Mouse (Mus musculus): Measurements from ENCODE around the gene Gm20708. TPM values are rescaled to one million over a fixed set of nuclear protein-coding genes. Genes with fewer than 3 reads are reported as not detected.

Gm20708 gene
- polyA plus RNA-seq, 1 experiment from 2014 or later: 0.24 TPM

DNA sequence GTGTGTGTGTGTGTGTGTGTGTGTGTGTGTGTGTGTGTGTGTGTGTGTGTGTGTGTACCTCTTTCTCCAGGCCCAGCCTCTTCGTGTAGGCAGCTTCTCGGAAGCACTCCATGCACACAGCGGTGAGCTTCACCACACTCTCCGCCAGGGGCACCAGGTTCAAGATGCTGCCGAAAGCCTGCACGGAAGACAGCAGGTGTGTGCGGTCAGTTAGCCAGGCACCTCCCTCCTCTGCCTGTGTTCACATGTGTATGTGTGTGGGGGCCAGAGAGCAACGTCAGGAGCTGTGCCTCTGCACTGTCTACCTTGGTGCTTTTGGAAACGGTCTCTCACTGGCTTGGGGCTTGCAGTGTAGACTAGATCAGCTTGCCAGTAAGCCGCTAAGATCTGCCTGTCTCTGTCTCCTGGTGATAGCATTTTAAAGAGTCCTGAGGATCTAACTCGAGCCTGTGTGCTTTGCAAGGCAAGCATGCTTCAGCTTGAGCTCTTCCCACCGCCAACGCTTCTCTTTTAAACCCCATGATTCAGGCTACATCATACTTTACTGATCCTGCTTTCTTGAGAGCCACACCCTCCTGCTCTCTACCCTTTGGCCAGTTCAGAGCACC, 7.0 kb downstream of the Gm20708 start:
- peaks cover 9% of the 10 kb centered on the region; the same call in 1 of the 2 replicates for H3K4me1 ChIP-seq
- no peak overlapping the region for H3K4me3 ChIP-seq
- WGBS: 74% methylated on average over 13 of the region's 13 CpGs
- no peak overlapping the region for H3K27ac ChIP-seq
- no peak overlapping the region for H3K4me2 ChIP-seq
- no peaks in the 10 kb centered on the region for H3K27me3 ChIP-seq
- no peaks in the 10 kb centered on the region for H3K9me3 ChIP-seq
- no peak for ATAC-seq (ENCODE audit: borderline replicate concordance, extremely low read depth, low FRiP score, low TSS enrichment)
- peaks cover 78% of the 10 kb centered on the region for H3K36me3 ChIP-seq
- no peak overlapping the region for H3K9ac ChIP-seq

GRCm38 (mm10) chr11:117819095-117819494, 9.6 kb downstream of the Gm20708 start:
- Histone ChIP-seq H3K4me1 (peaks cover 27% of the 10 kb centered on the region), H3K27ac (no peak overlapping the region)

GRCm38 (mm10) chr11:117820173-117820572, 10.7 kb downstream of the Gm20708 start:
- 89% methylated on average over 7 of the region's 7 CpGs for WGBS
- no peak for ATAC-seq (ENCODE audit: borderline replicate concordance, extremely low read depth, low FRiP score, low TSS enrichment)
- no peaks in the 10 kb centered on the region for H3K9me3 ChIP-seq
- no peak overlapping the region for H3K9ac ChIP-seq
- peaks cover 33% of the 10 kb centered on the region for H3K4me1 ChIP-seq
- no peaks in the 10 kb centered on the region for H3K27me3 ChIP-seq
- H3K4me2 ChIP-seq: no peak overlapping the region
- peaks cover 68% of the 10 kb centered on the region for H3K36me3 ChIP-seq
- H3K27ac ChIP-seq: no peak overlapping the region
- H3K4me3 ChIP-seq: no peak overlapping the region

More at GRCm38 (mm10) chr11:117819095-117819494, 9.6 kb downstream of the Gm20708 start:
- Histone ChIP-seq H3K36me3 (peaks cover 75% of the 10 kb centered on the region), H3K9me3 (no peaks in the 10 kb centered on the region), H3K27me3 (no peaks in the 10 kb centered on the region), H3K4me2 (no peak overlapping the region), H3K4me3 (no peak overlapping the region), H3K9ac (no peak overlapping the region)
- no peak for ATAC-seq (ENCODE audit: borderline replicate concordance, extremely low read depth, low FRiP score, low TSS enrichment)
- WGBS: 82% methylated on average over 8 of the region's 8 CpGs

GRCm38 (mm10) chr11:117821868-117822267, 12.4 kb downstream of the Gm20708 start:
- H3K27ac ChIP-seq: no peak overlapping the region
- peaks cover 44% of the 10 kb centered on the region for H3K4me1 ChIP-seq
- H3K27me3 ChIP-seq: no peaks in the 10 kb centered on the region
- 84% methylated on average over 9 of the region's 9 CpGs for WGBS
- ATAC-seq (ENCODE audit: borderline replicate concordance, extremely low read depth, low FRiP score, low TSS enrichment): no peak
- no peak overlapping the region for H3K4me2 ChIP-seq
- H3K9me3 ChIP-seq: no peaks in the 10 kb centered on the region
- H3K36me3 ChIP-seq: peaks cover 56% of the 10 kb centered on the region
- no peak overlapping the region for H3K4me3 ChIP-seq
- H3K9ac ChIP-seq: no peak overlapping the region

- no peaks in the 10 kb centered on the region for H3K9me3 ChIP-seq
- H3K27me3 ChIP-seq: no peaks in the 10 kb centered on the region
- H3K9ac ChIP-seq: no peak overlapping the region
- ATAC-seq (ENCODE audit: borderline replicate concordance, extremely low read depth, low FRiP score, low TSS enrichment): no peak
- peak overlapping the region; percentile 53; the same call in 1 of the 2 replicates for H3K27ac ChIP-seq
- 44% methylated on average over 7 of the region's 7 CpGs for WGBS
- peaks cover 46% of the 10 kb centered on the region for H3K36me3 ChIP-seq
- no peak overlapping the region for H3K4me3 ChIP-seq
- peak overlapping the region; percentile 23; the same call in 1 of the 2 replicates for H3K4me2 ChIP-seq
- H3K4me1 ChIP-seq: peaks cover 53% of the 10 kb centered on the region
Measured at GRCm38 (mm10) chr11:117822728-117823241, 13.3 kb downstream of the Gm20708 start.

DNA sequence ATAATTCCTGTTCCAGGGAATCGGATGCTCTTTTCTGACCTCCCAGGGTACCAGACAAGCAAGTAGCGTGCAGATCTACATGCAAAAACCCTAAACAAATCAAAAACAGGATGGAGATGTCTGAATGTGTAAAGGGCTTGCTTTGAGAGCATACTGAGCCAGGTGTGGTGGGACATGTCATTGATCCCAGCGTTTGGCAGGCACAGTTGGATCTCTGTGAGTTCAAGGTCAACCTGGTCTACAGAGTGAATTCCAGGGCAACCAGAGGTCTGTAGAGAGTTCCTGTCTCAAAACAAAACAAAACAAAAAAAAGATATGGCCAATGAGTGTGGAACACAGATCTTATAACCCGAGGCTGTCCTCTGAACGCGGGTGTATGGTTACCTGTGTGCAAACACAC, 13.9 kb downstream of the Gm20708 start:
- Histone ChIP-seq H3K4me3 (no peak overlapping the region), H3K9ac (no peak overlapping the region), H3K27me3 (no peaks in the 10 kb centered on the region), H3K4me2 (peak overlapping the region; percentile 90), H3K36me3 (peaks cover 44% of the 10 kb centered on the region), H3K9me3 (no peaks in the 10 kb centered on the region), H3K4me1 (peaks cover 60% of the 10 kb centered on the region), H3K27ac (peak overlapping the region; percentile 53; the same call in 1 of the 2 replicates)
- ATAC-seq (ENCODE audit: borderline replicate concordance, extremely low read depth, low FRiP score, low TSS enrichment): no peak
- whole genome bisulfite sequencing: 85% methylated on average over 6 of the region's 6 CpGs

GRCm38 (mm10) chr11:117824060-117824969, 14.8 kb downstream of the Gm20708 start:
- Histone ChIP-seq H3K4me3 (peak overlapping the region; percentile 65), H3K4me2 (peak overlapping the region; percentile 90), H3K9ac (peak overlapping the region; percentile 73), H3K27ac (peak overlapping the region; percentile 93), H3K27me3 (no peaks in the 10 kb centered on the region), H3K36me3 (peaks cover 38% of the 10 kb centered on the region), H3K4me1 (peaks cover 69% of the 10 kb centered on the region), H3K9me3 (no peaks in the 10 kb centered on the region)
- 7% methylated on average over 23 of the region's 23 CpGs for WGBS
- peak; percentile 66 for ATAC-seq (ENCODE audit: borderline replicate concordance, extremely low read depth, low FRiP score, low TSS enrichment)

DNA sequence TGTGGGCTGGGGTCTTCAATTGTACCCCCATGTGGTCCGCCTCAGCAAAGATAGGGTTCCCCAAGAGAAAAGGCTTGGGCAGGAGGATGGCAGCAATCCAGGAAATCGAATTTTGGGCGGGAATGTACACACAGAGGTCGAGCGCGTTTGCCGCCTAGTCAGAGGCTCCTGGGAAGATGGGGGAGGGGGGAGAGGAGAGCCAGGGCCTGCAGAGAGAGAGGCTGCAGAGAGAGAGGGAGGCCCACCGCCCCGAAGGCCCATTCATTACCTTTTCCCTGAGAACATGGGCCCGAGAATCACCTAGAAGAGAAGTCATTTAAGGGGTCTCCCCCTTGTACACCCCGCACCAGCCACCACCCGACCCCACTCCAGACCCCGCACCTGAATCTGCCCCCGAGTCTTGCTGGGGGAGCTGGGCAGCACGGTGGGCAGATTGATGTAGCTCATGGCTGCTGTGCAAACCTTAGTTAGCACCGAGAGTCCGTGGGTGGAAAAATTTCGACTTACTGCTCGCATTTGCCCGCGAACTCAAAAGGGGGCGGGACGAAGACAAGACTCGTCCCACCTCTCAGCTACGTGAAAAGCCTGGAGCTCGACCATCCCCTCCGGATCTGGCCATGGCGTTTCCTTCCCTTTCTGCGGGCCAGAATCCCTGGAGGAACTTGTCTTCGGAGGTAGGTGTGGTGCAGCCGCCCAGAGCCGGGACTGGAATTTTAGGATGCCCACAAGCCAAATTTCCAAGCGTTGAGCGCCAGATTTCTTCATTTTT, 16.0 kb downstream of the Gm20708 start, which contains the start of the genes Afmid and Tk1:
TSS of gene Afmid (plus strand) at position 592 of the 769 bp plus-strand sequence.
TSS of gene Tk1 (minus strand) at position 760 of the 769 bp plus-strand sequence.
- Histone ChIP-seq H3K4me2 (peak within 1 kb of the TSS; percentile 90), H3K9me3 (no peaks in the 10 kb centered on the region), H3K27me3 (no peaks in the 10 kb centered on the region), H3K4me1 (peaks cover 81% of the 10 kb centered on the region), H3K9ac (peak within 1 kb of the TSS; percentile 73), H3K36me3 (peaks cover 26% of the 10 kb centered on the region), H3K4me3 (peak within 1 kb of the TSS; percentile 65), H3K27ac (peak within 1 kb of the TSS; percentile 93)
- ATAC-seq (ENCODE audit: borderline replicate concordance, extremely low read depth, low FRiP score, low TSS enrichment): peak; percentile 41; the same call in 1 of the 2 replicates
- under 1% methylated on average over 34 of the region's 34 CpGs for WGBS

GRCm38 (mm10) chr11:117826164-117826563, 16.7 kb downstream of the Gm20708 start:
- ATAC-seq (ENCODE audit: borderline replicate concordance, extremely low read depth, low FRiP score, low TSS enrichment): 0 out of 2 replicates have a peak, but pooled peaks have one; percentile 2
- no peaks in the 10 kb centered on the region for H3K9me3 ChIP-seq
- H3K27ac ChIP-seq: peak overlapping the region; percentile 93
- peaks cover 20% of the 10 kb centered on the region for H3K36me3 ChIP-seq
- peak overlapping the region; percentile 90 for H3K4me2 ChIP-seq
- H3K9ac ChIP-seq: peak overlapping the region; percentile 73
- peak overlapping the region; percentile 65 for H3K4me3 ChIP-seq
- no peaks in the 10 kb centered on the region for H3K27me3 ChIP-seq
- 4% methylated on average over 5 of the region's 5 CpGs for WGBS
- H3K4me1 ChIP-seq: peaks cover 86% of the 10 kb centered on the region

DNA sequence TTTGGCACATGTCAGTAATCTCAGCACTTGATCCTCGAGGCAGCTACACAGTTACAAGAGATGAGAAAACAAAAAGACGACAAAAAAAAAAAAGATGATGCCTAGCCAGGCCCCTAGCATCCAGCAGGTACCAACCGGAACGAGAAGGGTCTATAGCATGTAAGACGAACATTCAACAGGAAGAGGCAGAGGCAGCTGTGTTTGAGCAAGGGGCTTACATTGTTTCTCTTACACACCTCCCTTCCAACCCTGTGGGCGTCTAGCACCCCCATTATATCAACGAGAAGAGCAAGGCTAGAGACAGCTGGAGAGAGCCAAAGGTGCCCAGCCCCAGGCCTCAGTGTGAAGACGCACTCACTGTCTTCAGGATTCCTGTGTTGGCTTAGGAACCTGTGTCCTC, 17.4 kb downstream of the Gm20708 start:
- Histone ChIP-seq H3K27ac (0 out of 2 replicates have a peak overlapping the region, but pooled peaks have one; percentile 93), H3K4me3 (no peak overlapping the region), H3K27me3 (no peaks in the 10 kb centered on the region), H3K36me3 (peaks cover 13% of the 10 kb centered on the region; the same call in 1 of the 2 replicates), H3K9ac (no peak overlapping the region), H3K9me3 (no peaks in the 10 kb centered on the region), H3K4me1 (peaks cover 82% of the 10 kb centered on the region), H3K4me2 (peak overlapping the region; percentile 90)
- no peak for ATAC-seq (ENCODE audit: borderline replicate concordance, extremely low read depth, low FRiP score, low TSS enrichment)
- 35% methylated on average over 8 of the region's 8 CpGs for WGBS

GRCm38 (mm10) chr11:117827386-117827785, 17.9 kb downstream of the Gm20708 start:
- WGBS: 37% methylated on average over 3 of the region's 3 CpGs
- H3K27me3 ChIP-seq: no peaks in the 10 kb centered on the region
- no peak for ATAC-seq (ENCODE audit: borderline replicate concordance, extremely low read depth, low FRiP score, low TSS enrichment)
- H3K9ac ChIP-seq: no peak overlapping the region
- H3K4me3 ChIP-seq: no peak overlapping the region
- peaks cover 83% of the 10 kb centered on the region for H3K4me1 ChIP-seq
- peaks cover 9% of the 10 kb centered on the region; the same call in 1 of the 2 replicates for H3K36me3 ChIP-seq
- no peaks in the 10 kb centered on the region for H3K9me3 ChIP-seq
- 0 out of 2 replicates have a peak overlapping the region, but pooled peaks have one; percentile 93 for H3K27ac ChIP-seq
- H3K4me2 ChIP-seq: no peak overlapping the region
